In genomic region chr8:78852279-78852678, GRCm38 (mm10) we compare ENCODE assay signal across 28 mouse cellular contexts.
"Had no signal": no experiment of that assay in that cellular context is flagged by ENCODE, and none has a peak within 500 bp of the region (broad histone marks: within the 10 kb centered on the region; RNA-seq: fewer than 3 reads in every experiment).

No protein-coding gene starts in this region.

- H3K27me3 ChIP-seq: embryonic facial prominence, embryonic 12.5 days; embryonic facial prominence, embryonic 13.5 days; embryonic facial prominence, embryonic 15.5 days; forebrain, embryonic 12.5 days; forebrain, embryonic 13.5 days; forebrain, embryonic 15.5 days had no signal

- H3K4me2 ChIP-seq: embryonic facial prominence, embryonic 12.5 days; embryonic facial prominence, embryonic 13.5 days; embryonic facial prominence, embryonic 15.5 days; forebrain, embryonic 12.5 days; forebrain, embryonic 13.5 days; forebrain, embryonic 15.5 days had no signal

- ATAC-seq: forebrain, embryonic 13.5 days; forebrain, embryonic 14.5 days; forebrain, embryonic 15.5 days; forebrain, embryonic 16.5 days; forebrain, postnatal 0 days had no signal

- H3K9ac ChIP-seq: embryonic facial prominence, embryonic 12.5 days; embryonic facial prominence, embryonic 13.5 days; embryonic facial prominence, embryonic 15.5 days; forebrain, embryonic 12.5 days; forebrain, embryonic 13.5 days; forebrain, embryonic 15.5 days; forebrain, postnatal 0 days had no signal

- H3K9me3 ChIP-seq: embryonic facial prominence, embryonic 10.5 days; embryonic facial prominence, embryonic 12.5 days; embryonic facial prominence, embryonic 13.5 days; embryonic facial prominence, embryonic 15.5 days; forebrain, embryonic 10.5 days; forebrain, embryonic 12.5 days; forebrain, embryonic 13.5 days; forebrain, embryonic 15.5 days had no signal

- H3K27ac ChIP-seq: embryonic facial prominence, embryonic 10.5 days; embryonic facial prominence, embryonic 12.5 days; embryonic facial prominence, embryonic 13.5 days; embryonic facial prominence, embryonic 15.5 days; forebrain, embryonic 10.5 days; forebrain, embryonic 12.5 days; forebrain, embryonic 13.5 days; forebrain, embryonic 15.5 days; gastrocnemius, adult 2 months; heart, adult 2 months had no signal

- DNase-seq: cerebellum, adult 2 months; cerebellum, adult 8-10 months; cerebellum, adult 9-10 months; cerebellum, adult 9-11 months; cerebellum, postnatal 10 days; cerebellum, postnatal 14 days; cerebellum, postnatal 25 days; cerebellum, postnatal 36 days; embryo, embryonic 11 days; forebrain, postnatal 0 days; gastrocnemius, adult 2 months; gastrocnemius, postnatal 10 days; gastrocnemius, postnatal 14 days; gastrocnemius, postnatal 25 days; gastrocnemius, postnatal 36 days; heart, adult 18-20 months; heart, adult 2 months had no signal

- H3K36me3 ChIP-seq: embryonic facial prominence, embryonic 10.5 days; embryonic facial prominence, embryonic 12.5 days; embryonic facial prominence, embryonic 13.5 days; embryonic facial prominence, embryonic 15.5 days; forebrain, embryonic 10.5 days; forebrain, embryonic 12.5 days; forebrain, embryonic 15.5 days had no signal

- H3K4me1 ChIP-seq: embryonic facial prominence, embryonic 10.5 days; embryonic facial prominence, embryonic 12.5 days; embryonic facial prominence, embryonic 13.5 days; forebrain, embryonic 10.5 days; forebrain, embryonic 12.5 days; forebrain, embryonic 13.5 days; forebrain, embryonic 15.5 days had no signal

- H3K4me3 ChIP-seq: embryonic facial prominence, embryonic 10.5 days; embryonic facial prominence, embryonic 12.5 days; embryonic facial prominence, embryonic 13.5 days; embryonic facial prominence, embryonic 15.5 days; erythroblast, embryonic 14.5 days; forebrain, embryonic 10.5 days; forebrain, embryonic 12.5 days; forebrain, embryonic 13.5 days; forebrain, embryonic 15.5 days; gastrocnemius, adult 2 months; heart, adult 2 months had no signal
